Mouse (Mus musculus) ES-E14 (cell line): Measurements from ENCODE around the gene Il10rb.

Experiments
- CHD2 ChIP-seq: IDR thresholded peaks from 2 replicates; pipeline ENCODE4 v1.6.1; 2014; ENCODE audit warnings: mild to moderate bottlenecking, low read depth, low read length, inconsistent platforms
- HCFC1 ChIP-seq: IDR thresholded peaks from 2 replicates; pipeline ENCODE4 v1.6.1; 2012; ENCODE audit warnings: low read length, inconsistent platforms, borderline replicate concordance; ENCODE audit not compliant: insufficient read depth
- MAFK ChIP-seq: IDR thresholded peaks from 2 replicates; pipeline ENCODE4 v1.6.1; 2014; ENCODE audit warnings: mild to moderate bottlenecking, low read depth, low read length, inconsistent platforms; ENCODE audit not compliant: insufficient read depth
- ZNF384 ChIP-seq: IDR thresholded peaks from 2 replicates; pipeline ENCODE4 v1.6.1; 2012; ENCODE audit warnings: low read depth, low read length, inconsistent platforms

DNA sequence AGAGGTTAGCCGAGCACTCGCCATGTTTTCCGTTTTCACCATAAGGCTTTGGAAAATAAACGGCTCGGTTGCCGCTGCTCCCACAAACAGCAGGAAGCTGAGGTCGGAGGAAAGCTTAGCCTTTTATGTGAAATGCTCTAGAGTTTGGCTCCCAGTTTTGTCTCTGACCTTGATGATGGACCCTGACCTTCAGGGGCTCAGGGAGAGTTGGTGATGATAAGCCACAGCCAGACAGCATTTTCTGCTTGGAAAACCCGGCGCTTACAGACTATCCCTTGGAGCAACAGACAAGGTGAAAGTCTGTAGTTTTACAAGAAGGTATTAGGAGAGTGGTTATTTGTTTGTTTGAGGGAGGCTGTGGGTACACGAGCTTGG lies 48.5 kb upstream of the Il10rb start:
- TF ChIP-seq CHD2 (no peak), MAFK (no peak), HCFC1 (no peak), ZNF384 (no peak)
